Comparison of ENCODE assay signal across 24 mouse cellular contexts in the genomic region with DNA sequence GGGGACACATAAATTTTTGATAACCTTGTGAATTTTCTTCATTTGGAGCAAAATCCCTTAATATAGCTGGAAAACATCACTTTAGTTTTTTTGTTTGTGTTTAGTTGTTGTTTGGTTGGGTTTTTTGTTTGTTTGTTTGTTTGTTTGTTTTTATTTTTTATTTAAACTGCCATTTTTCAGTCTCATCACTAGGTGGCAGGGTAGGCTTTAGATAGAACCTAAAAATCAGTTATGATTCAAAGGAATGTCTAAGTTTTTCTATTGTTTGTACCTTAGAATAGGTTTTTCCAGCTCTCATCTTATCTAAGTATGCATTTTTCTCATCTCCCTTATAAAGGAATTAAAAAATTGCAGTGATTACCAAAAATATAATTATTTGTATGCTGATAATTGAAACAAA.
DNase-seq lines count a peak whose midpoint lies in the region; ATAC-seq and TF ChIP-seq lines count a peak whose summit lies in the region.
"Had no signal": no experiment of that assay in that cellular context is flagged by ENCODE, and none has a peak within 500 bp of the region (broad histone marks: within the 10 kb centered on the region; RNA-seq: fewer than 3 reads in every experiment).

No protein-coding gene starts in this region.

- no peak for TF ChIP-seq EP300 in MEL (IDR thresholded peaks at IDR 0.05; ENCODE audit: low read depth in 1 of 2, low read length in 2 of 2)
- TF ChIP-seq EP300 in lung, postnatal 0 days (IDR thresholded peaks at IDR 0.05): no peak

- H3K36me3 ChIP-seq in forebrain, postnatal 0 days (ENCODE audit: insufficient read depth): no peaks in the 10 kb centered on the region
- H3K36me3 ChIP-seq in forebrain, embryonic 16.5 days (ENCODE audit: control insufficient read depth, insufficient read depth): no peaks in the 10 kb centered on the region
- no peaks in the 10 kb centered on the region for H3K36me3 ChIP-seq in midbrain, postnatal 0 days (ENCODE audit: insufficient read depth, low read length)
- no peaks in the 10 kb centered on the region for H3K36me3 ChIP-seq in midbrain, embryonic 16.5 days (ENCODE audit: control insufficient read depth, insufficient read depth, low read length)
- no peaks in the 10 kb centered on the region for H3K36me3 ChIP-seq in MEL (ENCODE audit: control insufficient read depth in 1 of 2, insufficient read depth in 2 of 2, low read length in 2 of 2)
- no peaks in the 10 kb centered on the region for H3K36me3 ChIP-seq in lung, postnatal 0 days (ENCODE audit: insufficient read depth, low read length)
- H3K36me3 ChIP-seq: forebrain, embryonic 10.5 days; heart, embryonic 12.5 days; heart, embryonic 15.5 days; hindbrain, embryonic 10.5 days had no signal

- peak; percentile 29 for TF ChIP-seq RAD21 in MEL (IDR thresholded peaks at IDR 0.05; ENCODE audit: low read depth, low read length)

- ATAC-seq in forebrain, postnatal 0 days: no peak
- ATAC-seq in forebrain, embryonic 16.5 days: no peak
- ATAC-seq in midbrain, postnatal 0 days (ENCODE audit: low FRiP score): no peak
- no peak for ATAC-seq in midbrain, embryonic 16.5 days
- ATAC-seq in lung, postnatal 0 days: no peak
- ATAC-seq: forebrain, embryonic 13.5 days; Patski had no signal

- peak; percentile 22 for TF ChIP-seq CTCF in forebrain, postnatal 0 days (IDR thresholded peaks at IDR 0.05; ENCODE audit: low read depth)
- TF ChIP-seq CTCF in layer of hippocampus, adult 2 months (conservative IDR thresholded peaks at IDR 0.05): peak; percentile 52
- TF ChIP-seq CTCF in midbrain, postnatal 0 days (IDR thresholded peaks at IDR 0.05): peak; percentile 60
- TF ChIP-seq CTCF in MEL (IDR thresholded peaks at IDR 0.05 in 2 of 3, conservative IDR thresholded peaks at IDR 0.05 in 1 of 3; ENCODE audit: control insufficient read depth in 1 of 3, insufficient read depth in 1 of 3, low read depth in 2 of 3, low read length in 3 of 3, poor library complexity in 1 of 3, severe bottlenecking in 1 of 3): peak in 1 of 3 experiments; percentile 18; a peak in 1 of 6 replicates
- no peak for TF ChIP-seq CTCF in lung, postnatal 0 days (IDR thresholded peaks at IDR 0.05)

- no peak overlapping the region for H3K9ac ChIP-seq in forebrain, postnatal 0 days
- H3K9ac ChIP-seq in forebrain, embryonic 16.5 days (replicated peaks; ENCODE audit: low read depth, low read length): no peak overlapping the region
- no peak overlapping the region for H3K9ac ChIP-seq in midbrain, postnatal 0 days (replicated peaks; ENCODE audit: low read length, poor library complexity, severe bottlenecking)
- no peak overlapping the region for H3K9ac ChIP-seq in midbrain, embryonic 16.5 days (ENCODE audit: low read depth, low read length)
- no peak overlapping the region for H3K9ac ChIP-seq in MEL (ENCODE audit: control insufficient read depth, low read depth, low read length, poor library complexity, severe bottlenecking)
- H3K9ac ChIP-seq in lung, postnatal 0 days (replicated peaks; ENCODE audit: low read depth): no peak overlapping the region
- H3K9ac ChIP-seq: forebrain, embryonic 13.5 days; heart, embryonic 12.5 days; heart, embryonic 15.5 days; hindbrain, embryonic 14.5 days had no signal

- no peak overlapping the region for H3K4me2 ChIP-seq in forebrain, postnatal 0 days (ENCODE audit: low read depth)
- no peak overlapping the region for H3K4me2 ChIP-seq in forebrain, embryonic 16.5 days (ENCODE audit: low read length)
- H3K4me2 ChIP-seq in midbrain, postnatal 0 days (ENCODE audit: low read depth, low read length, poor library complexity, severe bottlenecking): no peak overlapping the region
- no peak overlapping the region for H3K4me2 ChIP-seq in midbrain, embryonic 16.5 days (ENCODE audit: low read length)
- H3K4me2 ChIP-seq in lung, postnatal 0 days (replicated peaks; ENCODE audit: low read depth, low read length): no peak overlapping the region
- H3K4me2 ChIP-seq: forebrain, embryonic 13.5 days; heart, embryonic 12.5 days; heart, embryonic 15.5 days; hindbrain, embryonic 14.5 days had no signal

- no peak for DNase-seq in forebrain, postnatal 0 days
- DNase-seq in layer of hippocampus, adult 2 months (ENCODE audit: low spot score in 2 of 2): no peak
- DNase-seq in layer of hippocampus, adult 11-12 months (ENCODE audit: low spot score): no peak
- DNase-seq in midbrain, postnatal 0 days (ENCODE audit: low spot score): peak; percentile 28
- no peak for DNase-seq in MEL (ENCODE audit: low read depth, low spot score)
- DNase-seq in lung, postnatal 0 days (ENCODE audit: low spot score): no peak
- DNase-seq: adrenal gland, postnatal 10 days; adrenal gland, postnatal 36 days; cerebellum, adult 18-20 months; cerebellum, adult 9-10 months; cerebellum, postnatal 14 days; gastrocnemius, postnatal 25 days; heart, adult 18-20 months; heart, postnatal 10 days; heart, postnatal 36 days had no signal

- TF ChIP-seq POLR2A in MEL (IDR thresholded peaks at IDR 0.05; ENCODE audit: control insufficient read depth in 1 of 2, insufficient read depth in 1 of 2, low read depth in 1 of 2, low read length in 2 of 2, poor library complexity in 1 of 2): no peak

- no peaks in the 10 kb centered on the region for H3K79me2 ChIP-seq in MEL (ENCODE audit: control insufficient read depth, insufficient read depth, low read length, poor library complexity)

- H3K27ac ChIP-seq in forebrain, postnatal 0 days (ENCODE audit: low read depth, low read length): no peak overlapping the region
- no peak overlapping the region for H3K27ac ChIP-seq in forebrain, embryonic 16.5 days (ENCODE audit: low read length)
- H3K27ac ChIP-seq in layer of hippocampus, adult 2 months: no peak overlapping the region
- H3K27ac ChIP-seq in midbrain, postnatal 0 days (ENCODE audit: low read depth, low read length): no peak overlapping the region
- H3K27ac ChIP-seq in midbrain, embryonic 16.5 days (ENCODE audit: low read length): no peak overlapping the region
- H3K27ac ChIP-seq in MEL (ENCODE audit: control insufficient read depth, low read depth, low read length): no peak overlapping the region
- H3K27ac ChIP-seq in lung, postnatal 0 days (ENCODE audit: low read length): no peak overlapping the region
- H3K27ac ChIP-seq: forebrain, embryonic 10.5 days; forebrain, embryonic 13.5 days; heart, embryonic 15.5 days; hindbrain, embryonic 10.5 days; hindbrain, embryonic 14.5 days had no signal

- no peaks in the 10 kb centered on the region for H3K9me3 ChIP-seq in forebrain, postnatal 0 days (ENCODE audit: low read length)
- H3K9me3 ChIP-seq in forebrain, embryonic 16.5 days (ENCODE audit: control insufficient read depth, low read length): no peaks in the 10 kb centered on the region
- H3K9me3 ChIP-seq in midbrain, postnatal 0 days (ENCODE audit: low read length): no peaks in the 10 kb centered on the region
- H3K9me3 ChIP-seq in midbrain, embryonic 16.5 days (replicated peaks; ENCODE audit: control insufficient read depth, low read length, poor library complexity, severe bottlenecking): no peaks in the 10 kb centered on the region
- H3K9me3 ChIP-seq in MEL (replicated peaks; ENCODE audit: insufficient read depth, low read length): no peaks in the 10 kb centered on the region
- H3K9me3 ChIP-seq in lung, postnatal 0 days (ENCODE audit: low read length): no peaks in the 10 kb centered on the region
- H3K9me3 ChIP-seq: forebrain, embryonic 10.5 days; forebrain, embryonic 13.5 days; heart, embryonic 15.5 days; hindbrain, embryonic 10.5 days had no signal

- no peaks in the 10 kb centered on the region for H3K4me1 ChIP-seq in forebrain, postnatal 0 days (ENCODE audit: insufficient read depth)
- no peaks in the 10 kb centered on the region for H3K4me1 ChIP-seq in forebrain, embryonic 16.5 days (replicated peaks; ENCODE audit: control insufficient read depth, insufficient read depth, low read length)
- no peaks in the 10 kb centered on the region for H3K4me1 ChIP-seq in midbrain, postnatal 0 days (ENCODE audit: insufficient read depth, low read length)
- no peaks in the 10 kb centered on the region for H3K4me1 ChIP-seq in midbrain, embryonic 16.5 days (ENCODE audit: control insufficient read depth, insufficient read depth, low read length)
- H3K4me1 ChIP-seq in MEL (ENCODE audit: control insufficient read depth in 1 of 2, insufficient read depth in 2 of 2, low read length in 2 of 2): no peaks in the 10 kb centered on the region
- H3K4me1 ChIP-seq in lung, postnatal 0 days (ENCODE audit: insufficient read depth, low read depth, low read length): no peaks in the 10 kb centered on the region
- H3K4me1 ChIP-seq: forebrain, embryonic 10.5 days; forebrain, embryonic 13.5 days; heart, embryonic 12.5 days; heart, embryonic 15.5 days; hindbrain, embryonic 10.5 days had no signal

- H3K4me3 ChIP-seq in forebrain, postnatal 0 days (ENCODE audit: low read depth, low read length): no peak overlapping the region
- H3K4me3 ChIP-seq in forebrain, embryonic 16.5 days (replicated peaks; ENCODE audit: low read length): no peak overlapping the region
- H3K4me3 ChIP-seq in layer of hippocampus, adult 2 months: no peak overlapping the region
- H3K4me3 ChIP-seq in midbrain, postnatal 0 days (ENCODE audit: low read depth, low read length): no peak overlapping the region
- H3K4me3 ChIP-seq in midbrain, embryonic 16.5 days (ENCODE audit: low read depth, low read length): no peak overlapping the region
- no peak overlapping the region for H3K4me3 ChIP-seq in MEL (ENCODE audit: control insufficient read depth in 1 of 2, insufficient read depth in 1 of 2, low read depth in 2 of 2, low read length in 2 of 2)
- H3K4me3 ChIP-seq in lung, postnatal 0 days (ENCODE audit: low read depth, low read length): no peak overlapping the region
- H3K4me3 ChIP-seq: forebrain, embryonic 10.5 days; forebrain, embryonic 13.5 days; heart, embryonic 12.5 days; heart, embryonic 15.5 days; hindbrain, embryonic 10.5 days had no signal

- no peaks in the 10 kb centered on the region for H3K27me3 ChIP-seq in forebrain, postnatal 0 days (ENCODE audit: insufficient read depth, low read length)
- no peaks in the 10 kb centered on the region for H3K27me3 ChIP-seq in forebrain, embryonic 16.5 days (replicated peaks; ENCODE audit: control insufficient read depth, insufficient read depth, low read length)
- no peaks in the 10 kb centered on the region for H3K27me3 ChIP-seq in midbrain, postnatal 0 days (ENCODE audit: insufficient read depth, low read length)
- no peaks in the 10 kb centered on the region for H3K27me3 ChIP-seq in midbrain, embryonic 16.5 days (ENCODE audit: control insufficient read depth, insufficient read depth, low read depth, low read length)
- H3K27me3 ChIP-seq in MEL (ENCODE audit: control insufficient read depth in 1 of 2, insufficient read depth in 2 of 2, low read length in 2 of 2): no peaks in the 10 kb centered on the region
- H3K27me3 ChIP-seq in lung, postnatal 0 days (replicated peaks; ENCODE audit: insufficient read depth, low read length): no peaks in the 10 kb centered on the region
- H3K27me3 ChIP-seq: forebrain, embryonic 13.5 days; heart, embryonic 12.5 days; heart, embryonic 15.5 days; Patski had no signal

TF ChIP-seq in MEL, 35 proteins besides CTCF, POLR2A, EP300 and RAD21 (continues in another document):
- TF ChIP-seq ZC3H11A (IDR thresholded peaks at IDR 0.05; ENCODE audit: low read depth, low read length) (0 out of 2 replicates have a peak, but pooled peaks have one; percentile 10), SMC3 (IDR thresholded peaks at IDR 0.05; ENCODE audit: low read depth, low read length) (peak; percentile 12; the same call in 1 of the 2 replicates), JUND (IDR thresholded peaks at IDR 0.05; ENCODE audit: low read depth, low read length) (no peak)
